Comparison of ENCODE assay signal across 8 mouse cellular contexts in genomic region chr5:100518049-100519026, GRCm38 (mm10). TPM values are rescaled to one million over a fixed set of nuclear protein-coding genes. Genes with fewer than 3 reads are reported as not detected.
DNase-seq lines count a peak whose midpoint lies in the region; ATAC-seq lines count a peak whose summit lies in the region.

Gene Cops4 (plus strand): TSS chr5:100518309.

- peak; percentile 100 for DNase-seq in R1 (ENCODE audit: low read depth, low spot score)
- DNase-seq in cerebellum, postnatal 25 days, result peak; percentile 93 to 96
- peak; percentile 83 to 95 for DNase-seq in frontal cortex, postnatal 25 days (ENCODE audit: low spot score in 2 of 2)
- peak; percentile 97 for DNase-seq in hindbrain, embryonic 14.5 days (ENCODE audit: low spot score)
- DNase-seq in layer of hippocampus, postnatal 36 days, result peak; percentile 95 to 96
- DNase-seq in lung, postnatal 36 days, result peak; percentile 99
- peak; percentile 100 for DNase-seq in retina, postnatal 1 day
- DNase-seq in urinary bladder, adult 18-20 months (ENCODE audit: low spot score in 2 of 2), result peak; percentile 95 to 97

- H3K27ac ChIP-seq in hindbrain, embryonic 14.5 days, result peak within 1 kb of the TSS; percentile 84

- peaks cover 23% of the 10 kb centered on the region for H3K4me1 ChIP-seq in hindbrain, embryonic 14.5 days (replicated peaks; ENCODE audit: control insufficient read depth, insufficient read depth, low read length)

- peaks cover 11% of the 10 kb centered on the region; the same call in 1 of the 2 replicates for H3K36me3 ChIP-seq in hindbrain, embryonic 14.5 days (replicated peaks; ENCODE audit: control insufficient read depth, insufficient read depth)

- ATAC-seq in hindbrain, embryonic 14.5 days (ENCODE audit: low FRiP score), result peak; percentile 100

- WGBS in hindbrain, embryonic 14.5 days, result under 1% methylated on average over 64 of the region's 64 CpGs

- H3K9ac ChIP-seq in hindbrain, embryonic 14.5 days, result peak within 1 kb of the TSS; percentile 83

- no peaks in the 10 kb centered on the region for H3K9me3 ChIP-seq in hindbrain, embryonic 14.5 days (ENCODE audit: control insufficient read depth, low read length)

- H3K4me3 ChIP-seq in hindbrain, embryonic 14.5 days (replicated peaks; ENCODE audit: low read length), result peak within 1 kb of the TSS; percentile 79

- peak within 1 kb of the TSS; percentile 89 for H3K4me2 ChIP-seq in hindbrain, embryonic 14.5 days (replicated peaks)

- H3K27me3 ChIP-seq in hindbrain, embryonic 14.5 days (ENCODE audit: control insufficient read depth, insufficient read depth, low read length), result no peaks in the 10 kb centered on the region

RNA-seq across cellular contexts. Expression of gene Cops4, which starts in this region (rescaled TPM):
- polyA plus RNA-seq in hindbrain, embryonic 14.5 days (2014; fragmentation: Nextera tagmentation; extraction: Ambion mirVana), result 189 and 190 TPM in 2 replicates
- total RNA-seq in layer of hippocampus, postnatal 36 days (2021), result 10 to 100 TPM; 82.2 to 85.0 TPM

Comparison
In these comparisons a context has a peak if more than half of its experiments do, and no peak if none do; other contexts are left out.
1. Peak in every context shown above with its lines: DNase-seq, ATAC-seq, H3K4me3 ChIP-seq and H3K27ac ChIP-seq.